Mouse (Mus musculus): Measurements from ENCODE around the gene Gm49450.

Gene Gm49450

GRCm38 (mm10) chr15:98887526-98887925 is 65.8 kb downstream of the Gm49450 start:
- DNase-seq: no peak

- DNase-seq: no peak
These were observed 66.5 kb downstream of the Gm49450 start for GRCm38 (mm10) chr15:98886667-98887387.

GRCm38 (mm10) chr15:98884106-98884505 is 69.2 kb downstream of the Gm49450 start:
- no peak for DNase-seq

GRCm38 (mm10) chr15:98883661-98884060 is 69.7 kb downstream of the Gm49450 start:
- DNase-seq: no peak

Data from right cerebral cortex, postnatal 14 days (tissue).